Mouse (Mus musculus) intestine, embryonic 16.5 days (tissue): Measurements from ENCODE around the gene 9330161L09Rik. TPM values are rescaled to one million over a fixed set of nuclear protein-coding genes. Genes with fewer than 3 reads are reported as not detected.

Experiments used
- ATAC-seq: fragments of 200-750 bp; cut with Nextera tagmentation; 2 replicates; pipeline ENCODE4 v1.8.0; 2017; ENCODE audit warnings: moderate TSS enrichment, moderate library complexity
- H3K27ac ChIP-seq: fragments of 300-500 bp; sonication (generic); 2 replicates; pipeline ENCODE4 v1.5.1; 2014; ENCODE audit warnings: mild to moderate bottlenecking, low read length
- H3K27me3 ChIP-seq: fragments of 300-500 bp; sonication (generic); replicated peaks from 2 replicates; pipeline ENCODE4 v1.6.1; 2014; ENCODE audit warnings: low read length, control low read depth, mixed read lengths; ENCODE audit not compliant: control insufficient read depth, insufficient read depth
- H3K36me3 ChIP-seq: fragments of 300-500 bp; sonication (generic); 2 replicates; pipeline ENCODE4 v1.6.1; 2014; ENCODE audit warnings: low read length, control low read depth; ENCODE audit not compliant: control insufficient read depth, insufficient read depth
- H3K4me1 ChIP-seq: fragments of 300-500 bp; sonication (generic); 2 replicates; pipeline ENCODE4 v1.6.1; 2014; ENCODE audit warnings: low read length, control low read depth, mixed read lengths; ENCODE audit not compliant: control insufficient read depth, insufficient read depth
- H3K4me2 ChIP-seq: fragments of 300-500 bp; sonication (generic); 2 replicates; pipeline ENCODE4 v1.6.1; 2014; ENCODE audit warnings: low read depth, low read length, control low read depth
- H3K4me3 ChIP-seq: fragments of 300-500 bp; sonication (generic); 2 replicates; pipeline ENCODE4 v1.5.1; 2014; ENCODE audit warnings: mild to moderate bottlenecking, low read length
- H3K9ac ChIP-seq: fragments of 300-500 bp; sonication (generic); 2 replicates; pipeline ENCODE4 v1.6.1; 2014; ENCODE audit warnings: low read depth, low read length
- H3K9me3 ChIP-seq: fragments of 300-500 bp; sonication (generic); 2 replicates; pipeline ENCODE4 v1.6.1; 2016; ENCODE audit warnings: low read length, control low read depth; ENCODE audit not compliant: control insufficient read depth
- WGBS: fragments of 180-500 bp; shearing (Covaris S2); extraction: QIAGEN DNeasy Blood & Tissue Kit; methylation state at CpG from one replicate; pipeline ENCODE4 v1.1.7; 2014; 5-methylcytosine and 5-hydroxymethylcytosine counted together
- polyA plus RNA-seq: library from polyadenylated mRNA; unstranded; fragments of >200 nt; fragmentation: Nextera tagmentation; extraction: Ambion mirVana; gene quantifications from 2 replicates; pipeline ENCODE4 v1.2.1, GENCODE M21; 2015

Gene 9330161L09Rik
- polyA plus RNA-seq, 1 experiment from 2014 or later, result 0.13 TPM

GRCm38 (mm10) chr12:103360812-103361211, 46.8 kb downstream of the 9330161L09Rik start:
- no peak overlapping the region for H3K4me3 ChIP-seq
- no peak overlapping the region for H3K4me2 ChIP-seq
- H3K9ac ChIP-seq, result no peak overlapping the region
- no peaks in the 10 kb centered on the region for H3K36me3 ChIP-seq
- ATAC-seq, result no peak
- no peak overlapping the region for H3K27ac ChIP-seq
- 0 out of 2 replicates have a peak, but pooled peaks cover 2% of the 10 kb centered on the region for H3K27me3 ChIP-seq
- no peaks in the 10 kb centered on the region for H3K9me3 ChIP-seq
- 72% methylated on average over 8 of the region's 8 CpGs for WGBS
- H3K4me1 ChIP-seq, result no peaks in the 10 kb centered on the region

GRCm38 (mm10) chr12:103358951-103359801, 48.4 kb downstream of the 9330161L09Rik start:
- H3K27me3 ChIP-seq, result 0 out of 2 replicates have a peak, but pooled peaks cover 2% of the 10 kb centered on the region
- no peaks in the 10 kb centered on the region for H3K36me3 ChIP-seq
- no peak for ATAC-seq
- H3K9me3 ChIP-seq, result no peaks in the 10 kb centered on the region
- H3K4me3 ChIP-seq, result no peak overlapping the region
- WGBS, result 48% methylated on average over 4 of the region's 4 CpGs
- H3K27ac ChIP-seq, result no peak overlapping the region
- H3K4me1 ChIP-seq, result no peaks in the 10 kb centered on the region
- no peak overlapping the region for H3K4me2 ChIP-seq
- 0 out of 2 replicates have a peak overlapping the region, but pooled peaks have one; percentile 12 for H3K9ac ChIP-seq

GRCm38 (mm10) chr12:103358216-103358615, 49.4 kb downstream of the 9330161L09Rik start:
- WGBS, result 80% methylated on average over 8 of the region's 8 CpGs
- Histone ChIP-seq H3K27ac (no peak overlapping the region), H3K4me3 (no peak overlapping the region), H3K27me3 (no peaks in the 10 kb centered on the region), H3K9me3 (no peaks in the 10 kb centered on the region), H3K9ac (no peak overlapping the region), H3K4me1 (no peaks in the 10 kb centered on the region), H3K4me2 (no peak overlapping the region), H3K36me3 (no peaks in the 10 kb centered on the region)
- ATAC-seq, result no peak

Other genes starting within 250 kb of the 9330161L09Rik start
- gene Prima1, start 165.7 kb downstream of the 9330161L09Rik start, polyA plus RNA-seq, result 0.65 and 0.76 TPM in 2 replicates
- gene Fam181a, start 96.8 kb downstream of the 9330161L09Rik start, polyA plus RNA-seq, result not detected in 2 replicates
- 22.5 and 23.6 TPM in 2 replicates for gene Asb2, start 51.8 kb downstream of the 9330161L09Rik start, polyA plus RNA-seq
- gene Otub2, start 19.1 kb downstream of the 9330161L09Rik start, polyA plus RNA-seq, result 5.5 and 5.6 TPM in 2 replicates
- 68.2 and 85.0 TPM in 2 replicates for gene Ddx24, start 18.0 kb upstream of the 9330161L09Rik start, polyA plus RNA-seq
- gene Ifi27, start 26.4 kb upstream of the 9330161L09Rik start, polyA plus RNA-seq, result 40.8 and 45.4 TPM in 2 replicates
- gene Ifi27l2a, start 35.9 kb upstream of the 9330161L09Rik start, polyA plus RNA-seq, result 15.4 and 16.7 TPM in 2 replicates
- gene Ifi27l2b, start 49.4 kb upstream of the 9330161L09Rik start, polyA plus RNA-seq, result 66.6 and 78.2 TPM in 2 replicates
- 0.76 TPM in 2 replicates for gene Ppp4r4, start 124.5 kb upstream of the 9330161L09Rik start, polyA plus RNA-seq
- gene Serpina10, start 223.6 kb upstream of the 9330161L09Rik start, polyA plus RNA-seq, result 1.3 and 1.9 TPM in 2 replicates
- 53.8 and 90.3 TPM in 2 replicates for gene Serpina6, start 249.4 kb upstream of the 9330161L09Rik start, polyA plus RNA-seq